Mouse (Mus musculus): ENCODE measurements at regions not wholly inside any gene's neighbourhood (a gene's known extent, or its start where the extent isn't known, plus 50 kb on each side); places are given as distances from the start of the nearest gene placed in this dataset.

GRCm38 (mm10) chr16:24258991-24259390 lies 134.3 kb upstream of the Lpp start:
- no peak for DNase-seq (ENCODE audit: low spot score in 2 of 2)

- no peak for DNase-seq (ENCODE audit: low spot score in 2 of 2)
Measured at GRCm38 (mm10) chr16:24255037-24255436, 138.3 kb upstream of the Lpp start.

GRCm38 (mm10) chr16:24254590-24254989 lies 138.7 kb upstream of the Lpp start:
- DNase-seq (ENCODE audit: low spot score in 2 of 2): no peak

GRCm38 (mm10) chr16:24254143-24254542 lies 139.2 kb upstream of the Lpp start:
- no peak for DNase-seq (ENCODE audit: low spot score in 2 of 2)

- DNase-seq (ENCODE audit: low spot score in 2 of 2): no peak
Measured at GRCm38 (mm10) chr16:24247291-24247690, 146.0 kb upstream of the Lpp start.

GRCm38 (mm10) chr16:24238075-24238555 lies 155.2 kb upstream of the Lpp start:
- DNase-seq (ENCODE audit: low spot score in 2 of 2): no peak

- no peak for DNase-seq (ENCODE audit: low spot score in 2 of 2)
Measured at GRCm38 (mm10) chr16:24237425-24237824, 155.9 kb upstream of the Lpp start.

- no peak for DNase-seq (ENCODE audit: low spot score in 2 of 2)
Measured at GRCm38 (mm10) chr16:24237013-24237412, 156.3 kb upstream of the Lpp start.

- no peak for DNase-seq (ENCODE audit: low spot score in 2 of 2)
Measured at GRCm38 (mm10) chr16:24236511-24236910, 156.8 kb upstream of the Lpp start.

- DNase-seq (ENCODE audit: low spot score in 2 of 2): no peak
Measured at GRCm38 (mm10) chr16:24234795-24235194, 158.5 kb upstream of the Lpp start.

GRCm38 (mm10) chr16:24232001-24232530 lies 161.2 kb upstream of the Lpp start:
- DNase-seq (ENCODE audit: low spot score in 2 of 2): no peak

- DNase-seq (ENCODE audit: low spot score in 2 of 2): no peak
Measured at GRCm38 (mm10) chr16:24231506-24231905, 161.8 kb upstream of the Lpp start.

- DNase-seq (ENCODE audit: low spot score in 2 of 2): no peak
Measured at GRCm38 (mm10) chr16:24229002-24229607, 164.2 kb upstream of the Lpp start.

GRCm38 (mm10) chr16:24225897-24226296 lies 167.4 kb upstream of the Lpp start:
- DNase-seq (ENCODE audit: low spot score in 2 of 2): no peak

- DNase-seq (ENCODE audit: low spot score in 2 of 2): no peak
Measured at GRCm38 (mm10) chr16:24225090-24225489, 168.2 kb upstream of the Lpp start.

GRCm38 (mm10) chr16:24223901-24224300 lies 169.4 kb upstream of the Lpp start:
- DNase-seq (ENCODE audit: low spot score in 2 of 2): no peak

GRCm38 (mm10) chr16:24223527-24223880 lies 169.8 kb upstream of the Lpp start:
- DNase-seq (ENCODE audit: low spot score in 2 of 2): no peak

- no peak for DNase-seq (ENCODE audit: low spot score in 2 of 2)
Measured at GRCm38 (mm10) chr16:24222759-24223526, 170.4 kb upstream of the Lpp start.

- DNase-seq (ENCODE audit: low spot score in 2 of 2): no peak
Measured at GRCm38 (mm10) chr16:24221992-24222391, 171.3 kb upstream of the Lpp start.

- no peak for DNase-seq (ENCODE audit: low spot score in 2 of 2)
Measured at GRCm38 (mm10) chr16:24220613-24221012, 172.7 kb upstream of the Lpp start.

- DNase-seq (ENCODE audit: low spot score in 2 of 2): no peak
Measured at GRCm38 (mm10) chr16:24219691-24220090, 173.6 kb upstream of the Lpp start.

GRCm38 (mm10) chr16:24218850-24219185 lies 174.5 kb upstream of the Lpp start:
- DNase-seq (ENCODE audit: low spot score in 2 of 2): no peak

GRCm38 (mm10) chr16:24218162-24218849 lies 175.0 kb upstream of the Lpp start:
- no peak for DNase-seq (ENCODE audit: low spot score in 2 of 2)

All from right cerebral cortex, postnatal 36 days (tissue).